ENCODE assay signal across 19 mouse cellular contexts in the genomic region with DNA sequence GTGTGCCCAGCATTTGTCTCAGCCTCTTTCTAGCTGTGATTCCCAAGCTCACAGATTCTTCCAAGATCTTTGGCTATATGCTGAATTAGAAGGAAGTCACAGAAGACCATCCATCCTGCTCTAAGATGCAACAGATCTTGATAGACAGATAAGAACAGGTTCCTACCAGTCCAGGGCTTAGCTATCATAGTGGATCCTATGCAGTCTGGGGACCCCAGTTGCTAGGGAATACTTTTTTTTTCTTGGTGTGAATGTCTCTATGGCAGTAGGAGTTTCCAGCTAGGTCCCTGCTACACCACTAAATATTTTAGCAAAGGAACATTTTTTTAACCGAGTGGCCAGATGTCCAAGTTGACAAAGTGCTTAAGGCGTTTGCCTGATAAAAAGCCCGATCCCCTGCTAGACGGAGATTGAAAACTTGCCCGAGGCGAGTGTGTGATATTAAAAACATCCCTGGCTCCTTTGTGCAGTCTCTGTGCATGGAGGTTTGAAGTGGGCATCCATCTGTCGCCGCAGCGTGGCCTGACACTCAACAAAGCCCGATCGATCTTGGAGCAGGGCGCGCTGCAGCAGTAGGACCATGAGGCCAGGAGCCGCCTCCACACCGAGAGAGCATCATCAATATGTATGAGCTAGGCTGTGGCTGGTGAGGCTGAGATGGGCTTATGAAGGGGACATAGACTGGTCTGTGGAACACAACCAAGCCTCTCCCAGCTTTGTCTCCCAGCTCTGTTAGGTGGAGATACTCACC. TPM values are rescaled to one million over a fixed set of nuclear protein-coding genes. Genes with fewer than 3 reads are reported as not detected.
DNase-seq lines count a peak whose midpoint lies in the region; ATAC-seq and TF ChIP-seq lines count a peak whose summit lies in the region.
"Had no signal": no experiment of that assay in that cellular context is flagged by ENCODE, and none has a peak within 500 bp of the region (broad histone marks: within the 10 kb centered on the region; RNA-seq: fewer than 3 reads in every experiment).

No protein-coding gene starts in this region.

- H3K9ac ChIP-seq in hindbrain, embryonic 11.5 days (ENCODE audit: low read depth, low read length): no peak overlapping the region
- no peak overlapping the region for H3K9ac ChIP-seq in midbrain, embryonic 13.5 days (replicated peaks)
- H3K9ac ChIP-seq: heart, embryonic 12.5 days; liver, embryonic 14.5 days had no signal

- ATAC-seq in hindbrain, embryonic 11.5 days (ENCODE audit: low FRiP score): peak; percentile 90
- ATAC-seq in midbrain, embryonic 13.5 days: peak; percentile 91

- TF ChIP-seq CTCF in gastrocnemius, adult 2 months (IDR thresholded peaks at IDR 0.05): no peak

- no peaks in the 10 kb centered on the region for H3K4me1 ChIP-seq in hindbrain, embryonic 11.5 days (replicated peaks; ENCODE audit: control insufficient read depth, insufficient read depth, low read length)
- H3K4me1 ChIP-seq in midbrain, embryonic 13.5 days (replicated peaks): peaks cover 39% of the 10 kb centered on the region
- H3K4me1 ChIP-seq: heart, embryonic 12.5 days; limb, embryonic 10.5 days had no signal

- WGBS in hindbrain, embryonic 11.5 days: 30% methylated on average over 15 of the region's 15 CpGs
- 20% methylated on average over 15 of the region's 15 CpGs for WGBS in midbrain, embryonic 13.5 days

- no peak overlapping the region for H3K4me2 ChIP-seq in hindbrain, embryonic 11.5 days (replicated peaks; ENCODE audit: low read depth, low read length)
- H3K4me2 ChIP-seq in midbrain, embryonic 13.5 days (replicated peaks): peak overlapping the region; percentile 22; the same call in 1 of the 2 replicates
- H3K4me2 ChIP-seq: heart, embryonic 12.5 days had no signal

- intact Hi-C loops in gastrocnemius, adult 2 months (cut with DNase I): no loop called here

- peak; percentile 10 for DNase-seq in gastrocnemius, adult 2 months
- DNase-seq in gastrocnemius, adult 18-20 months (ENCODE audit: low spot score): no peak
- peak; percentile 70 for DNase-seq in hindbrain, embryonic 11.5 days (ENCODE audit: low spot score)
- DNase-seq in retina, embryonic 14.5 days (ENCODE audit: low spot score): peak; percentile 48
- no peak for DNase-seq in heart, adult 11 months
- no peak for DNase-seq in right cerebral cortex, adult 2 months (ENCODE audit: low spot score in 2 of 2)
- no peak for DNase-seq in urinary bladder, postnatal 25 days (ENCODE audit: low spot score)
- DNase-seq: gastrocnemius, postnatal 10 days; kidney, adult 8-10 months; lung, postnatal 4 days; thymus, adult 18-20 months had no signal

- H3K9me3 ChIP-seq in hindbrain, embryonic 11.5 days (ENCODE audit: control insufficient read depth, low read length): no peaks in the 10 kb centered on the region
- no peaks in the 10 kb centered on the region for H3K9me3 ChIP-seq in midbrain, embryonic 13.5 days
- H3K9me3 ChIP-seq: G1E; heart, embryonic 12.5 days; limb, embryonic 10.5 days had no signal

- H3K27ac ChIP-seq in gastrocnemius, adult 2 months: no peak overlapping the region
- H3K27ac ChIP-seq in hindbrain, embryonic 11.5 days (ENCODE audit: low read depth, low read length): peak overlapping the region; percentile 76
- H3K27ac ChIP-seq in midbrain, embryonic 13.5 days: peak overlapping the region; percentile 85
- H3K27ac ChIP-seq: limb, embryonic 10.5 days; liver, embryonic 14.5 days had no signal

- H3K36me3 ChIP-seq in hindbrain, embryonic 11.5 days (ENCODE audit: control insufficient read depth, insufficient read depth, low read length): no peaks in the 10 kb centered on the region
- no peaks in the 10 kb centered on the region for H3K36me3 ChIP-seq in midbrain, embryonic 13.5 days
- H3K36me3 ChIP-seq: G1E; heart, embryonic 12.5 days; limb, embryonic 10.5 days had no signal

- no peaks in the 10 kb centered on the region; the same call in 1 of the 2 replicates for H3K27me3 ChIP-seq in hindbrain, embryonic 11.5 days (ENCODE audit: control insufficient read depth, insufficient read depth, low read length)
- H3K27me3 ChIP-seq in midbrain, embryonic 13.5 days: no peaks in the 10 kb centered on the region

- H3K4me3 ChIP-seq in gastrocnemius, adult 2 months: no peak overlapping the region
- H3K4me3 ChIP-seq in hindbrain, embryonic 11.5 days (ENCODE audit: low read depth, low read length): no peak overlapping the region
- no peak overlapping the region for H3K4me3 ChIP-seq in midbrain, embryonic 13.5 days (replicated peaks)
- H3K4me3 ChIP-seq: erythroblast, embryonic 14.5 days; heart, embryonic 12.5 days; limb, embryonic 10.5 days had no signal

RNA-seq across cellular contexts. Expression of gene Bhlhe23, which starts 18.0 kb away (rescaled TPM):
- not detected for total RNA-seq in gastrocnemius, adult 2 months (2021)
- not detected for total RNA-seq in gastrocnemius, adult 18-20 months (2021)
- 3.0 and 3.7 TPM in 2 replicates for polyA plus RNA-seq in hindbrain, embryonic 11.5 days (2014; fragmentation: Nextera tagmentation; extraction: Ambion mirVana)
- polyA plus RNA-seq in midbrain, embryonic 13.5 days (2015; fragmentation: Nextera tagmentation; extraction: Ambion mirVana): 18.7 and 25.0 TPM in 2 replicates
- total RNA-seq: gastrocnemius, postnatal 10 days; hematopoietic stem cell, adult 5-6 weeks; layer of hippocampus, adult 8-10 months had no signal
- polyA plus RNA-seq: erythroblast, embryonic 14.5 days; G1E; heart, embryonic 12.5 days; limb, embryonic 10.5 days; liver, embryonic 14.5 days had no signal

RNA-seq across cellular contexts. Expression of gene Slc17a9, which starts 33.6 kb away (rescaled TPM):
- under 1 TPM in 1 of 2 experiments, not detected in 1; 0.33 TPM for total RNA-seq in gastrocnemius, adult 2 months (2021)
- total RNA-seq in gastrocnemius, adult 18-20 months (2021): not detected
- 0.14 and 0.45 TPM in 2 replicates for polyA plus RNA-seq in hindbrain, embryonic 11.5 days (2014; fragmentation: Nextera tagmentation; extraction: Ambion mirVana)
- 0.27 and 0.61 TPM in 2 replicates for polyA plus RNA-seq in midbrain, embryonic 13.5 days (2015; fragmentation: Nextera tagmentation; extraction: Ambion mirVana)

RNA-seq across cellular contexts. Expression of gene Gid8, which starts 48.8 kb away (rescaled TPM):
- total RNA-seq in gastrocnemius, adult 2 months (2021): 10 to 100 TPM; 31.1 to 42.1 TPM
- 10 to 100 TPM; 31.7 to 36.7 TPM for total RNA-seq in gastrocnemius, adult 18-20 months (2021)
- polyA plus RNA-seq in hindbrain, embryonic 11.5 days (2014; fragmentation: Nextera tagmentation; extraction: Ambion mirVana): 59.6 and 70.0 TPM in 2 replicates
- polyA plus RNA-seq in midbrain, embryonic 13.5 days (2015; fragmentation: Nextera tagmentation; extraction: Ambion mirVana): 56.3 and 61.1 TPM in 2 replicates

RNA-seq across cellular contexts. Expression of gene Dido1, which starts 48.9 kb away (rescaled TPM):
- total RNA-seq in gastrocnemius, adult 2 months (2021): 10 to 100 TPM; 18.6 to 22.4 TPM
- total RNA-seq in gastrocnemius, adult 18-20 months (2021): 10 to 100 TPM; 15.3 to 19.4 TPM
- polyA plus RNA-seq in hindbrain, embryonic 11.5 days (2014; fragmentation: Nextera tagmentation; extraction: Ambion mirVana): 29.5 and 39.7 TPM in 2 replicates
- polyA plus RNA-seq in midbrain, embryonic 13.5 days (2015; fragmentation: Nextera tagmentation; extraction: Ambion mirVana): 33.9 and 36.3 TPM in 2 replicates

Comparison
In these comparisons a context has a peak if more than half of its experiments do, and no peak if none do; other contexts are left out.
1. DNase-seq: peak in gastrocnemius, adult 2 months (single experiment), hindbrain, embryonic 11.5 days (single experiment) and retina, embryonic 14.5 days (single experiment); none in gastrocnemius, adult 18-20 months (single experiment), heart, adult 11 months (single experiment), right cerebral cortex, adult 2 months (0 of 2) and urinary bladder, postnatal 25 days (single experiment).